Comparison of ENCODE assay signal across 2 mouse cellular contexts in the genomic region with DNA sequence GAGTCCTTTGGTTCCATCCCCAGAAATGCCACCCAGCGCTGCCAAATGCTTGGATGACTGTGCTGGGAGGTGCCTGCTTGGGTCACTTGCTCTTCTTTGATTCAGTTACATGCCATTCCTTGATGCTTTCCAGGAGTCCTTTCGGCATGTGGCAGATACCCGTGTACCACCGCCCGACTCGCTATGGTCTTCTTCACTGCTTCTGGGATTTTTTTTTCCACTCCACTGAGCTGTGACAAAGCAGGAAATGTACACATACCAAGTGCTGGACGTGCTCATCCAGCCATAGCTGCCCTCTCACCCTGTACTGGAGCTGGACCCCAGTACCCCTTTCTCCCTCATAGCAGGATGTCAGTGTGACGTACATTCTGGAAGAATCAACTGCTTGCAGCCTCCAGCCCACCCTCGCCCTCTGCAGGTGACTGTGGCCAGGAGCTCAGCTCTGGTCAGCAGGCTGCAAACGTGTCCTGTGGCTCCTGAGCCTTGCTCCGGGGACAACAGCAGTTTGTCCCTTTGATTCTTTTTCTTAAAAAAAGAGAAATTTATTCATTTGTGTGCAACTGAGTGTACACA.
TF ChIP-seq lines count a peak whose summit lies in the region.

No protein-coding gene starts in this region.

TF ChIP-seq in CH12.LX, 34 proteins besides CTCF, POLR2A, EP300 and RAD21:
- TF ChIP-seq SMC3 (IDR thresholded peaks at IDR 0.05; ENCODE audit: low read depth, low read length) (peak; percentile 53), CHD2 (IDR thresholded peaks at IDR 0.05; ENCODE audit: low read length) (no peak), BHLHE40 (IDR thresholded peaks at IDR 0.05; ENCODE audit: low read depth, low read length) (no peak)

TF ChIP-seq in MEL, 35 proteins besides CTCF, POLR2A, EP300 and RAD21:
- TF ChIP-seq MAX (IDR thresholded peaks at IDR 0.05; ENCODE audit: low read length) (no peak), CHD1 (IDR thresholded peaks at IDR 0.05; ENCODE audit: low read depth, low read length) (no peak), POLR2AphosphoS2 (IDR thresholded peaks at IDR 0.05; ENCODE audit: low read length) (no peak), ZC3H11A (IDR thresholded peaks at IDR 0.05; ENCODE audit: low read depth, low read length) (peak; percentile 26; the same call in 1 of the 2 replicates), SMC3 (IDR thresholded peaks at IDR 0.05; ENCODE audit: low read depth, low read length) (peak; percentile 49)
TF ChIP-seq in MEL: peak in this region for 2.
